Mouse (Mus musculus) embryonic facial prominence, embryonic 13.5 days (tissue): ENCODE data around the gene Lrig2. TPM values are rescaled to one million over a fixed set of nuclear protein-coding genes. Genes with fewer than 3 reads are reported as not detected.

Experiments
- ATAC-seq: fragments of 200-750 bp; cut with Nextera tagmentation; 2 replicates; pipeline ENCODE4 v1.8.0; 2017; ENCODE audit warnings: low read depth; ENCODE audit not compliant: insufficient number of reproducible peaks, insufficient read depth, low FRiP score, low TSS enrichment
- H3K27ac ChIP-seq: fragments of 300-500 bp; sonication (generic); 2 replicates; pipeline ENCODE4 v1.5.1; 2015; ENCODE audit warnings: moderate library complexity, mild to moderate bottlenecking, inconsistent platforms
- H3K27me3 ChIP-seq: fragments of 300-500 bp; sonication (generic); 2 replicates; pipeline ENCODE4 v1.6.1; 2015; ENCODE audit warnings: mild to moderate bottlenecking, inconsistent platforms
- H3K36me3 ChIP-seq: fragments of 300-500 bp; sonication (generic); 2 replicates; pipeline ENCODE4 v1.6.1; 2015; ENCODE audit warnings: mild to moderate bottlenecking, inconsistent platforms
- H3K4me1 ChIP-seq: fragments of 300-500 bp; sonication (generic); 2 replicates; pipeline ENCODE4 v1.6.1; 2015; ENCODE audit warnings: inconsistent platforms
- H3K4me2 ChIP-seq: fragments of 300-500 bp; sonication (generic); 2 replicates; pipeline ENCODE4 v1.6.1; 2015; ENCODE audit warnings: moderate library complexity, mild to moderate bottlenecking, inconsistent platforms
- H3K4me3 ChIP-seq: fragments of 300-500 bp; sonication (generic); 2 replicates; pipeline ENCODE4 v1.5.1; 2015; ENCODE audit warnings: mild to moderate bottlenecking, inconsistent platforms
- H3K9ac ChIP-seq: fragments of 300-500 bp; sonication (generic); 2 replicates; pipeline ENCODE4 v1.6.1; 2015; ENCODE audit warnings: mild to moderate bottlenecking, inconsistent platforms
- H3K9me3 ChIP-seq: fragments of 300-500 bp; sonication (generic); 2 replicates; pipeline ENCODE4 v1.6.1; 2016; ENCODE audit warnings: inconsistent platforms
- whole genome bisulfite sequencing: fragments of 180-500 bp; shearing (Covaris S2); methylation state at CpG from one replicate; pipeline ENCODE4 v1.1.7; 2015; ENCODE audit warnings: mixed read lengths; 5-methylcytosine and 5-hydroxymethylcytosine counted together
- polyA plus RNA-seq: library from polyadenylated mRNA; unstranded; fragments of >200 nt; fragmentation: Nextera tagmentation; extraction: Ambion mirVana; gene quantifications from 2 replicates; pipeline ENCODE4 v1.2.1, GENCODE M21; 2015

The Lrig2 gene
- polyA plus RNA-seq, 1 experiment from 2014 or later = 21.1 TPM

DNA sequence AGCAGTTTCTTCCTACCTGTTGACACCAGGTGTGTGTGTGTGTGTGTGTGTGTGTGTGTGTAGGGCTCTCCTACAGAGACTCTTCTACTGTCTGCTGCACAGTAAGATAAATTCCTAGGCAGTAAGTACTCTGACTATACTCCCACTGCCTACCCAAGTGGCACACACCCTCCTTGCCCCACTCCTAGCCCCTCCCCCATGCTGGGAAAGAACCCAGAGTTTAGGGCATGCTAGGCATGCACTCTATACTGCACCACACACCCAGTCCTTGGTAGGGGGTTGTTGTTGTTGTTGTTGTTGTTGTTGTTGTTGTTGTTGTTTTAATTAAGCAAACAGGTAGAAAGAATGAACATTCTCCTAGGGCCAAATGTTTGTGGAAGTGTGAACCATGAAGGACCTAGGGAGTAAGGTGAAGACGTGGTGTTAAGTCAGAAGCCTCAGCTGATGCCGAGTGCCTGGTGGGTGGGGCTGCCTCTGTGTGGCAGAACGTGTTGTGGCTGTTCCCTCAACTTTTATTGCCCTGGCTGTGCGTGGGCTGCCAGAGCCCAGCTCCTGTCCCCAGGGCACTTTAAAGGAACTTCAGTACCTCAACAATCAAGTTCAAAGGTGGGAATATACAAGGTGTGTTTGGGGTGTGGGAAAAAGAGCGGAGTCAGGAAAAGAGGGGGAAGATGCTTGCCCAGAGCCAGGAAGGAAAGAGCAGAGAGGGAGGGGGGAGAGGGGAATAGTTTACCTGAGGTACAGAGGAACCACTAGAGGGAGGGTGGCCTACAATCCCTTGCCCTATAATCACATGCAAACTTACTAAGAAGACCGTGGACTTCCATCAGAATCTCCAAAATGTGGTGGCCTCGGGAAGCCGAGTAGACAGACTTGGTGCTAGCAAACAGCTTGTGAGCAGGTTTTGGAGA lies 152.2 kb downstream of the Lrig2 start:
- Histone ChIP-seq H3K4me2 (no peak overlapping the region), H3K9ac (no peak overlapping the region), H3K36me3 (no peaks in the 10 kb centered on the region), H3K27me3 (no peaks in the 10 kb centered on the region), H3K9me3 (no peaks in the 10 kb centered on the region), H3K4me1 (peaks cover 9% of the 10 kb centered on the region; the same call in 1 of the 2 replicates), H3K27ac (no peak overlapping the region), H3K4me3 (no peak overlapping the region)
- WGBS = 54% methylated on average over 8 of the region's 8 CpGs
- no peak for ATAC-seq

DNA sequence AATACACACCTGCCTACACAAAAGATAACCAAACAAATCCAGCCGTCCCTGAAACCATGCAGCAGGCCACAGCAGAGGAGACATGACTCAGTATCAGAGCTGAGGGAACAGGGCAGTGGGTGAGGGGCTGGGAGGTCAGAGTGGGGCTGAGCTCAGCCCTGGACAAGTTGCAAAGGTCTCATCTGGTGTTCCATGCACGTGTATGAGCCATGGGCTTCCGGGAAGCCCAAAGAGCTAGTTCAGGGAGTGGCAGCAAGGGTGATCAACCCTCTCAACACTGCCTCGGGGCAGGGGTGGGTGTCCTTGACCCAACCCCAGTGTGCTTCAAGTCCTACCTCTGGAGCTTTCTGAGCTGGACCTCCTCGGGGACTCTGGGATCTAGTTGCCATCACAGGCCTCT lies 153.0 kb downstream of the Lrig2 start:
- no peaks in the 10 kb centered on the region for H3K27me3 ChIP-seq
- no peaks in the 10 kb centered on the region for H3K9me3 ChIP-seq
- H3K4me1 ChIP-seq = peaks cover 9% of the 10 kb centered on the region; the same call in 1 of the 2 replicates
- ATAC-seq = no peak
- no peak overlapping the region for H3K4me3 ChIP-seq
- H3K27ac ChIP-seq = no peak overlapping the region
- 82% methylated on average over 5 of the region's 5 CpGs for WGBS
- no peak overlapping the region for H3K4me2 ChIP-seq
- H3K9ac ChIP-seq = no peak overlapping the region
- H3K36me3 ChIP-seq = no peaks in the 10 kb centered on the region

DNA sequence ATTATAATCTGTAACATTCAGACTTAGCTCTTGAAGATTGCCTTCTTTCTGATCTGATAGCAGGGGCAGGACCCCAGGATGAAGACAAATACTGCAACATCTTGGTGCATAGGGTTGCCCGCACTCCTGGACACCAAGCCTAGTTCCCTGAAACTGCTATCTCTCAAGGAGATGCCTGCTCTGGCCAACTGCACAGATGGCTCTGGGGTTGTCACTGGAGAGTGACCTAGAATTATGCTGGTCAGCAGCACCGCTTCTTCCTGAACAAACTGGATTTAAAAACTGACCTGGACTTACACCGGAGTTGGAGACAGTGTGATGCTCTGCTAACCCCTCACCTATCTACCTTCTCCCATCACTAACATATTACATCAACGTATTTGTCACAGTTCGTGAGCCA lies 155.6 kb downstream of the Lrig2 start:
- Histone ChIP-seq H3K9ac (no peak overlapping the region), H3K27me3 (no peaks in the 10 kb centered on the region), H3K36me3 (no peaks in the 10 kb centered on the region), H3K4me3 (no peak overlapping the region), H3K27ac (no peak overlapping the region), H3K4me1 (peaks cover 13% of the 10 kb centered on the region; the same call in 1 of the 2 replicates), H3K4me2 (no peak overlapping the region), H3K9me3 (no peaks in the 10 kb centered on the region)
- no peak for ATAC-seq
- 94% methylated on average over 5 of the region's 5 CpGs for WGBS

- no peak overlapping the region for H3K4me3 ChIP-seq
- no peaks in the 10 kb centered on the region for H3K9me3 ChIP-seq
- H3K27ac ChIP-seq = no peak overlapping the region
- H3K36me3 ChIP-seq = no peaks in the 10 kb centered on the region
- WGBS = 48% methylated on average over 3 of the region's 3 CpGs
- H3K27me3 ChIP-seq = no peaks in the 10 kb centered on the region
- H3K4me2 ChIP-seq = no peak overlapping the region
- no peak for ATAC-seq
- no peak overlapping the region for H3K9ac ChIP-seq
- H3K4me1 ChIP-seq = peaks cover 22% of the 10 kb centered on the region
Observed at GRCm38 (mm10) chr3:104353884-104354283, 157.8 kb downstream of the Lrig2 start.

GRCm38 (mm10) chr3:104352358-104353060 lies 159.2 kb downstream of the Lrig2 start:
- Histone ChIP-seq H3K27ac (no peak overlapping the region), H3K9ac (no peak overlapping the region), H3K4me2 (no peak overlapping the region), H3K4me1 (peaks cover 24% of the 10 kb centered on the region), H3K36me3 (no peaks in the 10 kb centered on the region), H3K4me3 (no peak overlapping the region), H3K9me3 (no peaks in the 10 kb centered on the region), H3K27me3 (no peaks in the 10 kb centered on the region)
- no peak for ATAC-seq
- WGBS = 59% methylated on average over 7 of the region's 7 CpGs

- peak overlapping the region; percentile 48 for H3K27ac ChIP-seq
- 62% methylated on average over 2 of the region's 2 CpGs for WGBS
Observed at GRCm38 (mm10) chr3:104350253-104350945, 161.3 kb downstream of the Lrig2 start.

GRCm38 (mm10) chr3:104349847-104350228 lies 161.9 kb downstream of the Lrig2 start:
- Histone ChIP-seq H3K9me3 (no peaks in the 10 kb centered on the region), H3K4me2 (no peak overlapping the region), H3K27me3 (no peaks in the 10 kb centered on the region), H3K4me1 (peaks cover 24% of the 10 kb centered on the region), H3K9ac (no peak overlapping the region), H3K4me3 (no peak overlapping the region), H3K27ac (peak overlapping the region; percentile 48), H3K36me3 (no peaks in the 10 kb centered on the region)
- no peak for ATAC-seq
- WGBS = 70% methylated on average over 2 of the region's 2 CpGs

More at GRCm38 (mm10) chr3:104350253-104350945, 161.3 kb downstream of the Lrig2 start:
- H3K4me3 ChIP-seq = no peak overlapping the region
- no peaks in the 10 kb centered on the region for H3K36me3 ChIP-seq
- no peaks in the 10 kb centered on the region for H3K9me3 ChIP-seq
- no peak overlapping the region for H3K9ac ChIP-seq
- H3K27me3 ChIP-seq = no peaks in the 10 kb centered on the region
- peaks cover 24% of the 10 kb centered on the region for H3K4me1 ChIP-seq
- no peak overlapping the region for H3K4me2 ChIP-seq
- no peak for ATAC-seq

DNA sequence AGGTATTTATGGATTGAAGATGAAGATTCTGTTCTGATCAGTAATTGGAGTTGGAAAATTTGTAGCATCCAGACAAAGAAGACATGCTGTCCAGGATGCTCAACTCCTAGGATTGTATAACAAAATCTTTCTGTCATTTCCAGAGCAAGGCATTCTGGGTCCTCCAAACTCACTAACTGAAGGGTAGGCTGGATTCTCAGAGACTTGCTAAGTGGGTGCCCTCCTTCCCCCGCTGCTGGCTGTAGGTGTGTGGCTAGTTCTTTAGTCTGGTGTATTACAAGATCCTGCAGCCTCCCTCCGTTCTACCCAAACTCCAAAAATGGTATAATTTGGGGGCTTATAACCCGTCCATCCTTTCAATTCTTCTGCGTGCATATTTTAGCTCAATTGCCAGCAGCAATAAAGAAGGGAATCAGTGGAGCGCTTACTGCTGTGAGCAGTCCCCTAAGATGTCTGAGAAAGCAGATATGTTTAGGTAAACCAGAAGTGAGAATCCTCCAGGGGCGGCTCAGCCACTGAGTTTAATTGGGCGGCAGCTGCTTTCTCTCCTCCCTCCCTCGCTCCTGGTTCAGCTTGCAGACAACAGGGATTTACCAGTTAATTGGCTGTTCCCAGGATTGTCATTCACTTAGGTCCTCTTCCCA lies 162.4 kb downstream of the Lrig2 start:
- Histone ChIP-seq H3K27me3 (no peaks in the 10 kb centered on the region), H3K36me3 (no peaks in the 10 kb centered on the region), H3K4me2 (0 out of 2 replicates have a peak overlapping the region, but pooled peaks have one; percentile 5), H3K27ac (peak overlapping the region; percentile 48), H3K9me3 (no peaks in the 10 kb centered on the region), H3K4me3 (no peak overlapping the region), H3K9ac (no peak overlapping the region), H3K4me1 (peaks cover 24% of the 10 kb centered on the region)
- ATAC-seq = no peak
- WGBS = 24% methylated on average over 8 of the region's 8 CpGs

Other genes with a start within 250 kb of the Lrig2 start
- gene Slc16a1, start 126.8 kb upstream of the Lrig2 start, polyA plus RNA-seq = 29.6 and 33.6 TPM in 2 replicates